8 mouse cellular contexts compared by ENCODE assay signal in the genomic region with DNA sequence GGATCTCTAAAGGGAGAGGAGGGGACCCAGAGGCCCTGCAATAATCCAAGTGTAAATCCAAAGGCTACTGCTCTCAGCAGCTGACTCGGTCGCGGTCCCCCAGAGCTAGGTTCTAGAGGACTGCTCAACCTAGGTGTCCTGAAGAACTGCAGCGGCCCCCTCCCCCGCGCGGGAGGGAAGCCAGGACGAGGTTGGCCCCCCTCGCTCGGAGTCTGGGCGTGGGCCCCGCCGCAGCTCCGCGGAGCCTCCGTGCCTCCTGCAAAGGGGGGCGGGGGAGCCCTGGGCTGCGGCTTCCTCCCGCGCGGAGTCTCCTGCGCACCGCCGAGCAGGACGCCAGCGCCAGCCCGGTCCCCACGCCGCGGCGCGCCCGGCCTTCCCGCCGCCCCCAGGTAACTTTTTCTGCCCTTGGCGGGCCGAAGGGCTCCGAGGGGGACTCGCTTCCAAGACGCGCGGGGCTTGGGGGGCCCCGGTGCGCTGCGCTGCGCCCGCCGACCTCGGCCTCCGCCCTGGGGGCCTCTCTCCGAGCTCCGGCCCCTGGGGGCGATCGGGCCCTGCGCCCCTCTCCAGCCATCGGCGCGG.
DNase-seq lines count a peak whose midpoint lies in the region; ATAC-seq and TF ChIP-seq lines count a peak whose summit lies in the region.

No protein-coding gene starts in this region.

- CTCF ChIA-PET in Patski (lab: Charles Lee) = interaction anchor here (0.8 kb wide), 1 partner anchor 13 kb away, joined by 3 read pairs; no protein-coding TSS in a partner anchor

- in situ Hi-C loops in Patski (cut with MboI; ENCODE audit: low pct_unique_long_range_greater_than_20kb) = no loop called here

- H3K27me3 ChIP-seq in Patski = no peaks in the 10 kb centered on the region
- no peaks in the 10 kb centered on the region for H3K27me3 ChIP-seq in forebrain, embryonic 15.5 days

- DNase-seq in Patski (ENCODE audit: low read depth, low spot score) = no peak
- peak; percentile 68 for DNase-seq in heart, postnatal 4 days
- peak; percentile 46 to 62 for DNase-seq in left cerebral cortex, adult 8-10 months (ENCODE audit: low spot score in 2 of 2)
- peak; percentile 61 for DNase-seq in right cerebral cortex, postnatal 4 days

- H3K9ac ChIP-seq in forebrain, embryonic 15.5 days (replicated peaks) = peak overlapping the region; percentile 83

- no peaks in the 10 kb centered on the region for H3K4me1 ChIP-seq in brown adipose tissue, adult 24 weeks (ENCODE audit: control insufficient read depth, insufficient read depth, insufficient read length, low read length)
- H3K4me1 ChIP-seq in forebrain, embryonic 15.5 days = peaks cover 8% of the 10 kb centered on the region; the same call in 1 of the 2 replicates

- WGBS in forebrain, embryonic 15.5 days = under 1% methylated on average over 43 of the region's 58 CpGs

- ATAC-seq in Patski = peak; percentile 35
- ATAC-seq in forebrain, embryonic 15.5 days (replicated peaks) = peak; percentile 88
- ATAC-seq in megakaryocyte, adult 5-6 weeks (ENCODE audit: poor library complexity, severe bottlenecking) = peak; percentile 38; the same call in 1 of the 2 replicates
- no peak for ATAC-seq in erythroid progenitor cell, adult 5-6 weeks (replicated peaks; ENCODE audit: low FRiP score, poor library complexity, severe bottlenecking)

- no peaks in the 10 kb centered on the region for H3K9me3 ChIP-seq in forebrain, embryonic 15.5 days

- H3K4me2 ChIP-seq in forebrain, embryonic 15.5 days (replicated peaks) = peak overlapping the region; percentile 53

- H3K4me3 ChIP-seq in brown adipose tissue, adult 24 weeks (ENCODE audit: insufficient read depth, low read depth, low read length) = peak overlapping the region; percentile 54
- H3K4me3 ChIP-seq in forebrain, embryonic 15.5 days = peak overlapping the region; percentile 74

- H3K27ac ChIP-seq in brown adipose tissue, adult 24 weeks (replicated peaks; ENCODE audit: low read depth, low read length) = no peak overlapping the region
- H3K27ac ChIP-seq in forebrain, embryonic 15.5 days (replicated peaks) = peak overlapping the region; percentile 60

- no peaks in the 10 kb centered on the region for H3K36me3 ChIP-seq in forebrain, embryonic 15.5 days

- POLR2A ChIA-PET in Patski (lab: Charles Lee) = no interaction called here

- TF ChIP-seq CTCF in Patski (IDR thresholded peaks at IDR 0.05) = no peak
